Mouse (Mus musculus) cerebellum, adult 2 months (tissue): ENCODE data around the gene Fbxo9.

Experiments
- CTCF ChIP-seq: fragments of 200-500 bp; IDR thresholded peaks from 2 replicates; pipeline ENCODE4 v1.5.1; 2011; ENCODE audit warnings: low read depth, mild to moderate bottlenecking, control low read depth, low read length, moderate library complexity, borderline replicate concordance; ENCODE audit not compliant: insufficient read depth
- POLR2A ChIP-seq: fragments of 200-500 bp; IDR thresholded peaks from 2 replicates; pipeline ENCODE4 v1.6.1; 2011; ENCODE audit warnings: low read length, control low read depth, borderline replicate concordance; ENCODE audit not compliant: insufficient read depth

GRCm38 (mm10) chr9:78148149-78148548, 39.3 kb upstream of the Fbxo9 start:
- TF ChIP-seq CTCF (no peak), POLR2A (no peak)
